Mouse (Mus musculus): Measurements from ENCODE around the gene Dhx29. TPM values are rescaled to one million over a fixed set of nuclear protein-coding genes. Genes with fewer than 3 reads are reported as not detected.

Gene Dhx29
- polyA plus RNA-seq, 1 experiment from 2014 or later, result 20.4 TPM

DNA sequence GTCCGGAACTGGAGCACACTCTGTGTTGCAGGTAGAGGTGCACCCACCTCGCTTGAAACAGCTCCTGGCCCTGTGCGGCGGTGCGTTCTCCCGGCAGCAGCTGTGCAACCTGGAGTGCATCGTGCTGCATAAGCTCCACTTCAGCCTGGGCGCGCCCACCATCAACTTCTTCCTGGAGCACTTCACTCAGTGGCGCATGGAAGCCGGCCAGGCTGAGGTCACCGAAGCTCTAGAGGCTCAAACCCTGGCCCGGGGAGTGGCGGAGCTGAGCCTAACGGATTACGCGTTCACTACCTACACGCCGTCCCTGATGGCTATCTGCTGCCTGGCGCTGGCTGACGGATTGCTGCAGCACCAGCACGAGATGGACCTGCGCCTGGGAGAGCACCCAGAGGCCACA is 62.3 kb downstream of the Dhx29 start:
- Histone ChIP-seq H3K36me3 (ENCODE audit: control insufficient read depth, insufficient read depth, low read length) (no peaks in the 10 kb centered on the region), H3K4me3 (ENCODE audit: low read depth, low read length) (peak overlapping the region; percentile 3; the same call in 1 of the 2 replicates), H3K27me3 (ENCODE audit: control insufficient read depth, insufficient read depth, low read length) (peaks cover 54% of the 10 kb centered on the region), H3K4me2 (replicated peaks; ENCODE audit: low read depth, low read length) (0 out of 2 replicates have a peak overlapping the region, but pooled peaks have one; percentile 10), H3K4me1 (ENCODE audit: control insufficient read depth, insufficient read depth, low read length) (peaks cover 27% of the 10 kb centered on the region; the same call in 1 of the 2 replicates), H3K9me3 (ENCODE audit: control insufficient read depth, low read depth, low read length) (no peaks in the 10 kb centered on the region), H3K27ac (ENCODE audit: low read length) (no peak overlapping the region), H3K9ac (replicated peaks; ENCODE audit: low read depth, low read length) (no peak overlapping the region)
- no peak for ATAC-seq (ENCODE audit: insufficient number of reproducible peaks, insufficient read depth, low FRiP score, low read depth)
- WGBS, result under 1% methylated on average over 23 of the region's 23 CpGs

DNA sequence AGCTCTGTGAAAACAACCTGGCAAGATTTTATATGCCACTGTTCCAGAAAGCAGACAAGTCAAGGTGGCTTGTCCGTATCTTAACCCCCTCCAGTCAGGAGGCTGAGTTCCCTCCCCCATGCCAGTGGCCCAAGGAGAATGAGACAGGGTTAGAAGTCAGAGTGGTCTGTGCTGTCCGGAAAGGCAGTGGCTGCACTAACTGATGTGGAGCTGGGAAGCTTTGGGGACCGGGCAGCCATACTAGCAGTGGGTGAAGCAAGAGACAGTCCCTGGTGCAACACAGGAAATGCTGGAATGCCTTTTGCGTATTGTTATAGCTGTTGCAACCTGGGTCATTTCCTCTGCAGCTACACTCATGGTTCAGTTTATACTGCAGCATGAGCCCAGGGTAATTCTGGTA is 63.1 kb downstream of the Dhx29 start:
- ATAC-seq (ENCODE audit: insufficient number of reproducible peaks, insufficient read depth, low FRiP score, low read depth), result no peak
- WGBS, result 26% methylated on average over 4 of the region's 4 CpGs
- H3K4me1 ChIP-seq (ENCODE audit: control insufficient read depth, insufficient read depth, low read length), result peaks cover 27% of the 10 kb centered on the region; the same call in 1 of the 2 replicates
- H3K27ac ChIP-seq (ENCODE audit: low read length), result no peak overlapping the region
- H3K9ac ChIP-seq (replicated peaks; ENCODE audit: low read depth, low read length), result no peak overlapping the region
- H3K9me3 ChIP-seq (ENCODE audit: control insufficient read depth, low read depth, low read length), result no peaks in the 10 kb centered on the region
- no peak overlapping the region for H3K4me2 ChIP-seq (replicated peaks; ENCODE audit: low read depth, low read length)
- no peak overlapping the region for H3K4me3 ChIP-seq (ENCODE audit: low read depth, low read length)
- H3K36me3 ChIP-seq (ENCODE audit: control insufficient read depth, insufficient read depth, low read length), result no peaks in the 10 kb centered on the region
- peaks cover 62% of the 10 kb centered on the region for H3K27me3 ChIP-seq (ENCODE audit: control insufficient read depth, insufficient read depth, low read length)

- peak within 1 kb of the TSS; percentile 64 for H3K4me2 ChIP-seq (replicated peaks; ENCODE audit: low read depth, low read length)
- ATAC-seq (ENCODE audit: insufficient number of reproducible peaks, insufficient read depth, low FRiP score, low read depth), result 0 out of 2 replicates have a peak, but pooled peaks have one; percentile 35
- peaks cover 73% of the 10 kb centered on the region for H3K27me3 ChIP-seq (ENCODE audit: control insufficient read depth, insufficient read depth, low read length)
- H3K27ac ChIP-seq (ENCODE audit: low read length), result no peak within 1 kb of the TSS
- under 1% methylated on average over 63 of the region's 63 CpGs for WGBS
- H3K9me3 ChIP-seq (ENCODE audit: control insufficient read depth, low read depth, low read length), result no peaks in the 10 kb centered on the region
- H3K36me3 ChIP-seq (ENCODE audit: control insufficient read depth, insufficient read depth, low read length), result no peaks in the 10 kb centered on the region
- H3K4me3 ChIP-seq (ENCODE audit: low read depth, low read length), result peak within 1 kb of the TSS; percentile 36
- peaks cover 22% of the 10 kb centered on the region; the same call in 1 of the 2 replicates for H3K4me1 ChIP-seq (ENCODE audit: control insufficient read depth, insufficient read depth, low read length)
- H3K9ac ChIP-seq (replicated peaks; ENCODE audit: low read depth, low read length), result no peak within 1 kb of the TSS
Observed at GRCm38 (mm10) chr13:112993531-112994152, 66.4 kb downstream of the Dhx29 start, which contains the start of gene Mcidas. Gene Mcidas (plus strand): TSS chr13:112993845.

GRCm38 (mm10) chr13:112994191-112994590 is 66.9 kb downstream of the Dhx29 start:
- peaks cover 69% of the 10 kb centered on the region for H3K27me3 ChIP-seq (ENCODE audit: control insufficient read depth, insufficient read depth, low read length)
- under 1% methylated on average over 25 of the region's 25 CpGs for WGBS
- no peaks in the 10 kb centered on the region for H3K36me3 ChIP-seq (ENCODE audit: control insufficient read depth, insufficient read depth, low read length)
- H3K9ac ChIP-seq (replicated peaks; ENCODE audit: low read depth, low read length), result no peak overlapping the region
- peak overlapping the region; percentile 36 for H3K4me3 ChIP-seq (ENCODE audit: low read depth, low read length)
- peaks cover 18% of the 10 kb centered on the region; the same call in 1 of the 2 replicates for H3K4me1 ChIP-seq (ENCODE audit: control insufficient read depth, insufficient read depth, low read length)
- peak overlapping the region; percentile 64 for H3K4me2 ChIP-seq (replicated peaks; ENCODE audit: low read depth, low read length)
- H3K27ac ChIP-seq (ENCODE audit: low read length), result no peak overlapping the region
- H3K9me3 ChIP-seq (ENCODE audit: control insufficient read depth, low read depth, low read length), result no peaks in the 10 kb centered on the region
- ATAC-seq (ENCODE audit: insufficient number of reproducible peaks, insufficient read depth, low FRiP score, low read depth), result peak; percentile 33; the same call in 1 of the 2 replicates

- Histone ChIP-seq H3K4me1 (ENCODE audit: control insufficient read depth, insufficient read depth, low read length) (peaks cover 13% of the 10 kb centered on the region; the same call in 1 of the 2 replicates), H3K4me3 (ENCODE audit: low read depth, low read length) (no peak overlapping the region), H3K9ac (replicated peaks; ENCODE audit: low read depth, low read length) (no peak overlapping the region), H3K9me3 (ENCODE audit: control insufficient read depth, low read depth, low read length) (no peaks in the 10 kb centered on the region), H3K4me2 (replicated peaks; ENCODE audit: low read depth, low read length) (no peak overlapping the region), H3K27ac (ENCODE audit: low read length) (no peak overlapping the region), H3K36me3 (ENCODE audit: control insufficient read depth, insufficient read depth, low read length) (no peaks in the 10 kb centered on the region), H3K27me3 (ENCODE audit: control insufficient read depth, insufficient read depth, low read length) (peaks cover 51% of the 10 kb centered on the region)
- ATAC-seq (ENCODE audit: insufficient number of reproducible peaks, insufficient read depth, low FRiP score, low read depth), result no peak
- 53% methylated on average over 4 of the region's 4 CpGs for WGBS
Observed at GRCm38 (mm10) chr13:112996407-112996806, 69.2 kb downstream of the Dhx29 start.

DNA sequence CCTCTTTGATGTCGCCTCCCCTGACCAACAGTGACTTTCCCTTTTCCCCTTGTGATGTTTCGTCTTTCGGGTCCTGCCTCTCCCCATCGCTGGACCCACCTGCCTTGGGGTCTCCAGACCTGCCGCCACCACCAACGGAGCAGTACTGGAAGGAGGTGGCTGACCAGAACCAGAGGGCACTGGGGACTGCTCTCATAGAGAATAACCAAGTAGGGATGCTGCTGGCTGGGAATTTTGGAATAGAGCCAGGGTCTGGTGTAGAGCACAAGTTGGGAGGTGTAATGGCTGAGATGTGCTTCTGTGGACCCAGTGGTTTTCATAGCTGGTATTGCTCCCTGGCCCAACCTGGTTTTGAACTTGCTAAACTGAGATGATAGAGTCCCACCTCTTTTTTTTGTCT is 70.1 kb downstream of the Dhx29 start:
- ATAC-seq (ENCODE audit: insufficient number of reproducible peaks, insufficient read depth, low FRiP score, low read depth), result no peak
- 67% methylated on average over 6 of the region's 6 CpGs for WGBS

DNA sequence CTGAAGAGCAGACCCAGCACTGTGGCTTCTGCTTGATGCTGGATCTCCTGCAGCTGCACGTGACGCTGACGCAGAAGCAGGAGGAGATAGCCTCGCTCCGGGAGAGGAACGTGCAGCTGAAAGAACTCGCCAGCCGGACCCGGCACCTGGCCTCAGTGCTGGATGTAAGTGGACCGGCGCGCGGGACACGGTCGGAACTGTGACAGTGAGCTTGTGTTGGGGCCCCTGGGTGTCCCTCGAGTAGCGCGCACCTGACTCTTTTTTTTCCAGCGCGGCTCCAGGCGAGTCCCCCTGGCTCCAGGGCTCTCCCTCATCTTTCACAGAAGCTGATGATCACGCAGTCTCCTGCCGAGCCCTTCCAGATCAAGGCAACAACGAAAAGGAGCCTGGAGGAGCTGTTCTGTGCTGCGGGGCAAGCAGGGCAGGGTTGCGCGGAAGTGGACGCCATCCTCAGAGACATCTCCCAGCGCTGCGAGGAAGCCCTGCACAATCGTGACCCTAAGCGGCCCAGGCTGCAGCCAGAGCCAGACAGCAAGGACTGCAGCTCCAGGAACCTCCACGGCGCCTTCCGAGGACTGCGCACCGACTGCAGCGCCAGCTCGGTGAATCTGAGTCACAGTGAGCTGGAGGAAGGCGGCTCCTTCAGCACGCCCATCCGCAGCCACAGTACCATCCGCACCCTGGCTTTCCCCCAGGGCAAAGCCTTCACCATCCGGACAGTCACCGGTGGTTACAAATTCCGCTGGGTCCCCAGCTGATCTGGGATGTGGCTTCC is 71.4 kb downstream of the Dhx29 start:
- ATAC-seq (ENCODE audit: insufficient number of reproducible peaks, insufficient read depth, low FRiP score, low read depth), result no peak; the same call in 1 of the 2 replicates
- Histone ChIP-seq H3K9ac (replicated peaks; ENCODE audit: low read depth, low read length) (peak overlapping the region; percentile 33; the same call in 1 of the 2 replicates), H3K27ac (ENCODE audit: low read length) (no peak overlapping the region), H3K4me2 (replicated peaks; ENCODE audit: low read depth, low read length) (peak overlapping the region; percentile 88), H3K27me3 (ENCODE audit: control insufficient read depth, insufficient read depth, low read length) (peaks cover 42% of the 10 kb centered on the region), H3K36me3 (ENCODE audit: control insufficient read depth, insufficient read depth, low read length) (no peaks in the 10 kb centered on the region), H3K4me3 (ENCODE audit: low read depth, low read length) (peak overlapping the region; percentile 39), H3K4me1 (ENCODE audit: control insufficient read depth, insufficient read depth, low read length) (peaks cover 8% of the 10 kb centered on the region; the same call in 1 of the 2 replicates), H3K9me3 (ENCODE audit: control insufficient read depth, low read depth, low read length) (no peaks in the 10 kb centered on the region)
- under 1% methylated on average over 46 of the region's 46 CpGs for WGBS

More for the DNA sequence above, 70.1 kb downstream of the Dhx29 start:
- H3K4me2 ChIP-seq (replicated peaks; ENCODE audit: low read depth, low read length), result no peak overlapping the region
- H3K36me3 ChIP-seq (ENCODE audit: control insufficient read depth, insufficient read depth, low read length), result no peaks in the 10 kb centered on the region
- peaks cover 13% of the 10 kb centered on the region; the same call in 1 of the 2 replicates for H3K4me1 ChIP-seq (ENCODE audit: control insufficient read depth, insufficient read depth, low read length)
- H3K9ac ChIP-seq (replicated peaks; ENCODE audit: low read depth, low read length), result no peak overlapping the region
- no peaks in the 10 kb centered on the region for H3K9me3 ChIP-seq (ENCODE audit: control insufficient read depth, low read depth, low read length)
- peaks cover 48% of the 10 kb centered on the region for H3K27me3 ChIP-seq (ENCODE audit: control insufficient read depth, insufficient read depth, low read length)
- H3K4me3 ChIP-seq (ENCODE audit: low read depth, low read length), result no peak overlapping the region
- no peak overlapping the region for H3K27ac ChIP-seq (ENCODE audit: low read length)

DNA sequence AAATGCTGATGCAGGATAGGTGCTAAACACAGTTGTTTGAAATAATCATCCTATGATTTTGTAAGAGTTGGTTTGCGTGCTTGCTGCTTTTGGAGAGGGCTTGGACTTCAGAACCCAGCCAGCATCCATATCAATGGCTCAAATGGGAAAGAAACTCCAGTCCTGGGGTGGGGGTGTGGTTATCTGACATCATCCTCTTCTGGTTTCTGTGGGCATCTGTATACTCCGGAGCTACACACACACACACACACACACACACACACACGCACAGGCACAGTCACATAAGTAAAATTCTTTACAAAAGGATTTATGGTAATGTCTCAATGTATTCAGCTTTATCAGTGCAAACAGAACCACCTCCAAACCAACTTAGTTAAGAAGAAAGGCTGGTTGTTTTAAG is 72.8 kb downstream of the Dhx29 start:
- Histone ChIP-seq H3K4me3 (ENCODE audit: low read depth, low read length) (no peak overlapping the region), H3K4me1 (ENCODE audit: control insufficient read depth, insufficient read depth, low read length) (0 out of 2 replicates have a peak, but pooled peaks cover 5% of the 10 kb centered on the region), H3K4me2 (replicated peaks; ENCODE audit: low read depth, low read length) (no peak overlapping the region), H3K9ac (replicated peaks; ENCODE audit: low read depth, low read length) (no peak overlapping the region), H3K9me3 (ENCODE audit: control insufficient read depth, low read depth, low read length) (no peaks in the 10 kb centered on the region), H3K27me3 (ENCODE audit: control insufficient read depth, insufficient read depth, low read length) (peaks cover 27% of the 10 kb centered on the region), H3K27ac (ENCODE audit: low read length) (peak overlapping the region; percentile 58; the same call in 1 of the 2 replicates), H3K36me3 (ENCODE audit: control insufficient read depth, insufficient read depth, low read length) (no peaks in the 10 kb centered on the region)
- peak; percentile 53 for ATAC-seq (ENCODE audit: insufficient number of reproducible peaks, insufficient read depth, low FRiP score, low read depth)
- 66% methylated on average over 3 of the region's 3 CpGs for WGBS

Data from stomach, embryonic 14.5 days (tissue).